Mouse (Mus musculus): ENCODE measurements around the gene Klri1.
"Not testable (repeated sequence)": the region's sequence is repeated elsewhere in the genome, so short reads cannot be mapped to it uniquely, and the experiment has no call there.

Klri1 gene

DNA sequence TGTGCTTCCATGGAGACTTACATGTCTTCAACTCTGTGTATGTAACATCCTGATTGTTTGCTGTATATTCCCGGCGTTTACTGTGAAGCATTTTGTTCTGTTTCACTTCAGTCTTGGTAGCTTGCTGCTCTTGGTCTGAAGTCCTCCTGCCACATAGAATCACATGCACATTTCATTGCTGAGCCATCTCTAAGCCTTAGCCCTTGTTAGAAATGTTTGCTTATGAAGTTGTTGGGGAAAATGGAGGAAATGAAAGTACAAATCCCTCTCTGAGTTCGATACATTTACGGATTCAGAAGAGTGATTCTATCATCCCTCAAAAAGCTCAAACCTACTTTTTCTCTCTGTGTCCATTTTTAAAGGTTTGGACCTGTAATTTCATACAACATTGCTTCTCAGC is at the start of gene Klri1:
Gene Klri1, minus strand, starts transcription at position 101 of the 400 bp plus-strand sequence.
- no peak for DNase-seq

DNA sequence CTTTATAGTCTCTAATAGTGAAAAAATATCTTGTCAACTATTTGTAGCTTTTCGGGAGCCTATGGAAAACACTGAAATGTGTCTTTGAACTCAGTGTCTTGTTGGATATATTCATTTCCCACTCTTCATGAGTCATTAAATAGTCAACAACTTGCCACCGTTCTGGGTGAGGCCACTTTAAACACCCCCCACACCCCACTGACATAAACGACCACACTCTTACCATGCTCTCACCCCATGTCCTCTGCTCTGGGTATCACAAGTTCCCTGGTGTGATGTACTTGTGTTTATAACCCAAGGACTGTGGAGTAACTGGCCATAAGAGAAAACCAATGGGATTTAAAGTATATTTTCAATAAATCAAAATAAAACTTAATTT is 30.7 kb upstream of the Klri1 start:
- DNase-seq = no peak

DNA sequence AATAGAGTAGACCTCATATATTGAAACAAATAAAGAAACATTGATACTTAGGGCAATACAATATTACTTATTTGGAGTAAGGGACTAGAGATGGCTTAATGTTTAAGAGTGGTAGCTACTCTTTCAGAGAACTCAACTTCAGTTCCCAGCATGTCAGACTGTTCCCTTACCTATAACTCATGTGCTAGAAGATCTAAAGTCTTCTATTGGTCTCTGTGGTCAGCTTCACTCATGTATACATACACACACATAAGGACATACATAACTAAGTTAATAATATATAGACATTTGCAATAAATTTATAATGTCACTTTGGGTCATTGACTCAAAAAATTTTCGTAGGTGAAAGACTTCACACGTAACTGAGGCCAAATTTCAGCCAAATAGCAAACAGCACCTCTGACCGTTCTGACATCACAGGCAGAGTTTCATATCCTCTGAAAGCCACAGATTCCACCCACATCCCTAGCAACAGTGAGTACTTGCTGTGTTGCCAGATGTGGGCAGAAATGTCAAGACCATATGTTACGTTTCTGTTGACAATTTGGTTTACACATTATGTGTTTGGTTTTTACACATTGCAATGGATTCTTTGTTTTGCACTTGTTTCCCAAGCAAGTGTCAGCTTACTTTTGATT is 30.2 kb upstream of the Klri1 start:
- no peak for DNase-seq

DNA sequence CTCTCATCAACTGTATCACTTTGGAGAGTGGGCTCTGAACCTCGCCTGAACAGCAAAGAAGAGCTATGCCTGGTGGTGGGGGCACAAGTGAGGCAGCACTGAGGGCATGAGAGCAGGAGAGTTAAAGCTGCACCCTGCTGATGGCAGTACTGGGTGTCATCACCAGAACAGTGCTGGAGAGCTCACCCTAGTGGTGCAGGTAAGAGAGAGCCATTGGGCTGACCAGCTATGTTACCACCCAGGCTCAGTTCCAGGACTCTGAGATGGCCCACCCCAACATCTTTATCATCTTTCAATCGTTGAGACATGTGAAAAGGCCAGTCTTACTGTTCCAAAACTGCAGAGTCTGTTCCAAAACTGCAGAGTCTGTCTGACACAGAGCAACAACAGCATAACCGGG is 29.2 kb upstream of the Klri1 start:
- no peak for DNase-seq

DNA sequence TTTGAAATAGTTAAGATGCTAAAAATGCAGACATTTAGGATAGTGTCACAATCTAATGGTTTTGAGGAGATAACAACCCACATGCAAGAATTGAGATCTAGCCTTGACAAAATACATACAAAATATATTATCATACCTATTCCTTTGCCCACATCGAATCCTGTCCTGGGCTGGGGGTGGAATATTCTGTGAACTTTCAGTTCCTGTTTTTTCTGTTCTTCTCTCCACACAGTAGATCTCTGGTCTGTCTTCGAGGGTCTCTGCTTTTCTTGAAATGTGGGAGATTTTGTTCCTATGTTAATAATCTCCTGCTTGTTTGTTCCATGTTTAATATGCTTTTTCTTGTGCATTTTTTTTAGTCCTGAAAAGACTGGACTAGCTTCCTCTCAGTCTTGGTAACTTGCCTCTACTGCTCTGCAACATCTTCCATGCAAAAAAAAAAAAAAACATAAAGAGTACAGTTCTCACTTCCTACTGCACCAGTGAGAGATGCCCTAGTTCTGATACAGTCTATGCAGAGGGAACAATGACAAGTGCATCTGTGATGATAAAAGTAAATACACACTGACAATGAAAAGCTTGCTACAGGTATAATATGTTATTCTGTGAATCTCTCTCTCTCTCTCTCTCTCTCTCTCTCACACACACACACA is 23.3 kb upstream of the Klri1 start, which contains the start of gene Klri2:
Gene Klri2, minus strand, starts transcription at position 416 of the 653 bp plus-strand sequence.
- DNase-seq = no peak

DNA sequence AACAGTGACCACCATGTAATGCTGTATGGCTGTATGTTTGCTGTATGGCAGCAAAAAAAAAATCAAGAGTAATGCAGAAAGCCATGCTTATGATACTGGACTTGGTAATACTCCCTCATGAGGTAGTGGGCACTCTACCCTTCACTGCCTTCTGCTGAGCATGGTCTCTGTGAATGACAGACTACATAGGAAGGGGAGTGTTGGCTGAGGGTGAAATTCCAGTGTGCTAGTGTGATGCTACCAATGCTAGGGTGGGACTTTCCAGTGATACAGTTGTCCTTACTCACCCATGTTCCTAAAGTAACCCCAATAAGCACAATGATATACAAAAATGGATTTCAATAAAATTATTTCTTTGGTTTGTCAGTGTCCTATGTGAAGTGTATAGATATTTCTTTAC is 19.5 kb upstream of the Klri1 start:
- DNase-seq = no peak

DNA sequence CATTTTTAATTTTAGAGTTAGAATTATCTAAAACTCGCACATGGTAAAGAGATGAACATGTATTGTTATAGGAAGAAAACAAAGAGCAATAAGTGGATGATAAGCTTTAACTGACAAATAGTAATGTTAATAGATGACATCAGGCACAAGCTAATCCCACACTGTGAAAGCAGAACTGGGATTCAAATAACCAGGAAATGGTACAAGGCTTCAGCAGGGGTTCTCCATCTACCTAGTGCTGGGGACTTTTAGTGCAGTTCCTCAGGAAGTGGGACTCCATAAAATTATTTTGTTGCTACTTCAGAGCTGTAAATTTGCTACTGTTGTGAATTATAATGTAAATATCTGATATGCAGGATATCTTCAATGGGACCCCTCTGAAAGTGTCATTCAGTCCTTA is 10.3 kb upstream of the Klri1 start:
- DNase-seq = no peak

DNA sequence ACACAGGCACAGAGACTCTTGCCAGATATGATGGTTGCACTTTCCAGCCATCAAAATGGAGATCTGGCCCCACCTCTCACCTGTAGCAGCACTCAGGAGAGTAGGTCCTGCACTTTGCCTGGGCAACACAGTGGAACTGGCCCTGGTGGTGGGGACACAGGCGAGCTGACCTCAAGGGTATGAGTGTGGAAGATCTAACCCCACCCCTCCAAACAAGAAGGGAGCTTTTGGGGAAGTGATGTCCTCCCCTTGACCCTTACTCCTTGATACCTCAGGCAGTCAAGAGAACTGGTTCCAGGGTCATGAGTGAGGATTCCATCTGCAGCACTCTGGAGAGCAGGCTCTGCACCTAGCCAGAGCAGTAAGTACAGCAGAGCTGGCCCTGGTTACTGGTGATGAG is 4.5 kb upstream of the Klri1 start:
- no peak for DNase-seq

DNA sequence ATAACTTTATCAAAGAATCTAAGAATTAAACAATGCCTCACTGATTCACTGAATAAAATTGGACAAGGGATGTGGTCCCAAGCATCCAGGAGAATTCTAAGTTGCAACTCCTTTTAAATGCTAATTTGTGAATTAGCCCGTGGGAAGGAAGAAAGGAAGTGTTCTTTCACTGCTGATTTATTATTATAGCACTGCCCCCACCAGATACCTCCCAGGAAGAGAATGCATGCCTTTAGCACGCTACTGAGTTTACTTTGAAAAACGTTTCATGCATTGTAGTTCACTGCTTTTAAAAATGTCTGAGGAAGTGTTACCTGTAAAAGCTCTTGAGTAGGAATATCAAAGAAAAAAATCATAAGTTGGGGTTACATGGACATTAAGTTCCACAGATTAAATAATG is 3.6 kb upstream of the Klri1 start:
- DNase-seq = no peak

DNA sequence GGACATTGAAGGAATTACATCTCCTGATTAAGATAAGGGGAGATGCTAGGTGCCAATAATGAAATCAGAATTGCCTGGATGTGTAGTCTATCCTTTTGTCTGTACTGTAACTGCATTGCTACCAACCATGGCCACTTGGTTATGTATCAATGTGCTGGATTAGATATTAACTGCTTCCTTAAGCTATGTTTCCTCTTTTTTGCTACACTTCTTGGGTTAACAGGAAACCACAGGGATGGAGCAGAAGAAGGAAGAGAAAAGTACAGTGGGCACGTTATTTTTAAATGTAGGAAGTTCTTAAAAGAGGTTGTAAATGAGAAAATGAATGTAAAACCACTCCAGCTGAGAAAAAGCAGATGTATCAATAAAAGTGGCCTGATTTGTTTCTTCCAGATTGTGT is 3.4 kb downstream of the Klri1 start:
- no peak for DNase-seq

DNA sequence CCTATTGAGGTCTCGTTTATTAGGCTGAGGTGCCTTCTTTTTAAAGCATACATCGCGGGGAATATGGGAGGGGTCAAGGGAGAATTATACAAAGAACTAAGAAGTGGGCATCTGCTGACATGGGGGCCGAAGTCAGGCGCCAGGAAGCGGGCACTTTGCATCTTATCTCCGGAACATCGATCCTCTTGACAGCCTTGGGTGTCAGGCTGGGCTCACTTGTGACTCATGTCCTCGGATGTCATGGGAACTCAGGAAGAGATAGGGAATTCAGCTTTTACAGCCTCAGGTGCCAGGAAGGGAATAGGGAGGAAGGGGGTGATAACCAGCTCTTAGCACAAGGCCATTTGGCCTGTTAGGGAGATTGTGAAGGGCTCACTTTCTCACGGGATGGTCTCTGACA is 25.5 kb downstream of the Klri1 start:
- DNase-seq = not testable (repeated sequence)

DNA sequence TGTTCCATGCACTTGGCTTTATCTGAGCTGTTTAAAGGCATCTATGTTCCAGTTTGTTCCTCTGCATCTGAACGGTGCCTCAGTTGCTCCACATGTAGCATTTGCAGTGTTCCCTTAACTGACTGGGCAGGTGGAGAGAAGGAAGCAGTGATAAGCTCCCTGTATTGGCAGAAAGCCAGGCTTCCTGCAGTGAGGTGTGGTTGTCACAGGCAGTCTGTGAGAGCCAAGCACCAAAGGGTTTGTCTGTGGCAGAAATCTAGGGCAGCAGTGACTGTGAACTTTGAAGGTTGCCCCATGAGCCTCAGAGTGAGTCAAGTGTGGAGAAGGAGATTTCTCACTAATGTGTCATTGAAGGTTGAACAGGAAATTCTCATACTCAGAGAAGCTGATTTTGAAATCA is 36.6 kb downstream of the Klri1 start:
- no peak for DNase-seq

DNA sequence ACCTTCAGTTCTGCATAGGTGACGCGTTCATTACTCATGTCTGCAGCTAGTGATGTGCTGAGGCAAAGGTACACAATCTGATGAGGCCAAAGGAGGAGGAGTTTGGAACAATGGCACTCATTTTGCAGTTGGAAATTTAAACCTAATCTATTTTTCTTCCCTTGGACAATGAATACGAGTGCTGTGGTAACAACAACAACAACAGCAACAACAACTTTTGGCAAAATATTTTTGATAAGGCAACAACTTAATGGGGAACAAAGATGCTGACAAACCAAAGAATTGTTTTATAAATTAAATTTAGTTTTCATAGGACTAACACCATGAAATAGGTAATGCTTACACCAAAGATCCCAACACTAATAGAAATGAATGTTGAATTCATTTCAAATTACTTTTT is 38.1 kb downstream of the Klri1 start, which contains the start of gene Klrc1:
Gene Klrc1, minus strand, starts transcription at position 101 of the 400 bp plus-strand sequence.
- no peak for DNase-seq

DNA sequence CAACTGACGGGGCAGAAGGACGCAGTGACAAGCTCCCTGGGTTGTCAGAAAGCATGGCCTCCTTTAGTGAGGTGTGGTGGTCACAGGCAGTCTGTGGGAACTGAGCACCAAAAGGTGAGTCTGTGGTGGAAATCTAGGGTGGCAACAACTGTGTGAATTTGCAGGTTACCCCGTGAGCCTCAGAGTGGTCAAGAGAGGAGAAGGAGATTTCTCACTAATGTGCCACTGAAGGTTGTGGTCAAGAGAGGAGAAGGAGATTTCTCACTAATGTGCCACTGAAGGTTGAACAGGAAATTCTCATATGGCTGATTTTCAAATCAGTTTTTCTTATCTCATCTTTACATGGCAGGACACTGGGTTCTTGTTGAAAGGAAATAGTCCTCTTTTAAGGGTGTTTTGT is 55.6 kb downstream of the Klri1 start:
- DNase-seq = not testable (repeated sequence)

DNA sequence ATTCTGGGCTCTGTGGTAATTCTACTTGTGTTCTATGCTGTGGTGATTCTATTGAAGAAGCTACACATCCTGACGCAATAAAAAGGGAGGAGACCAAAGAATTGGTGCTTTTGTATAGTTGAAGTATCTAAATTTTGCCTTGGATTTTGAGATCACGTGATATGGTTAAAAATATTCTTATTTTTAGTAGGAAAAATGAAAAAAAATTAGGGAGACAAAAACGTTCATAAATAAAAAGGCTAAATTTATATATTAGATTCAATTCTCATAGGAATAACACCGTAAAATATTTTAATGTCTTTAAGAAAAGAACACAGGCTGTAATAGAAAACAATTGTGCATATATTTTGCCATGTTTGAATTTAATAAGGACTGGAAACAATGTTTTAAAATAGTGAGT is 56.3 kb downstream of the Klri1 start, which contains the start of gene Klrc2:
Gene Klrc2, minus strand, starts transcription at position 101 of the 400 bp plus-strand sequence.
- DNase-seq = not testable (repeated sequence)
